Mouse (Mus musculus) 3134 (cell line): Measurements from ENCODE around the gene Rtn1.

ENCODE experiments used
- DNase-seq: peaks from one replicate; pipeline ENCODE4 v3.0.0-alpha.2; 2011; ENCODE audit warnings: low spot score; ENCODE audit not compliant: insufficient read length; ENCODE audit errors: extremely low read depth

Gene Rtn1

GRCm38 (mm10) chr12:72374823-72375225, 34.0 kb downstream of the Rtn1 start:
- DNase-seq: no peak

- no peak for DNase-seq
Observed at GRCm38 (mm10) chr12:72373916-72374615, 34.8 kb downstream of the Rtn1 start.

GRCm38 (mm10) chr12:72370081-72370480, 38.8 kb downstream of the Rtn1 start:
- no peak for DNase-seq

- no peak for DNase-seq
Observed at GRCm38 (mm10) chr12:72366763-72367162, 42.1 kb downstream of the Rtn1 start.

GRCm38 (mm10) chr12:72366104-72366437, 42.8 kb downstream of the Rtn1 start:
- DNase-seq: no peak

GRCm38 (mm10) chr12:72365231-72366103, 43.4 kb downstream of the Rtn1 start:
- DNase-seq: no peak

GRCm38 (mm10) chr12:72364543-72364942, 44.3 kb downstream of the Rtn1 start:
- no peak for DNase-seq

- DNase-seq: no peak
Observed at GRCm38 (mm10) chr12:72361701-72362354, 47.0 kb downstream of the Rtn1 start.

- no peak for DNase-seq
Observed at GRCm38 (mm10) chr12:72360926-72361615, 47.8 kb downstream of the Rtn1 start.

GRCm38 (mm10) chr12:72359903-72360302, 49.0 kb downstream of the Rtn1 start:
- no peak for DNase-seq

GRCm38 (mm10) chr12:72357667-72358420, 51.0 kb downstream of the Rtn1 start:
- DNase-seq: no peak

GRCm38 (mm10) chr12:72354241-72354640, 54.6 kb downstream of the Rtn1 start:
- no peak for DNase-seq

GRCm38 (mm10) chr12:72353506-72353905, 55.3 kb downstream of the Rtn1 start:
- no peak for DNase-seq

GRCm38 (mm10) chr12:72348508-72348907, 60.3 kb downstream of the Rtn1 start:
- DNase-seq: no peak

- no peak for DNase-seq
Observed at GRCm38 (mm10) chr12:72347184-72347583, 61.7 kb downstream of the Rtn1 start.

- no peak for DNase-seq
Observed at GRCm38 (mm10) chr12:72343639-72344038, 65.2 kb downstream of the Rtn1 start.

GRCm38 (mm10) chr12:72336009-72336408, 72.8 kb downstream of the Rtn1 start:
- no peak for DNase-seq

GRCm38 (mm10) chr12:72332488-72333013, 76.3 kb downstream of the Rtn1 start:
- no peak for DNase-seq

GRCm38 (mm10) chr12:72331912-72332487, 76.9 kb downstream of the Rtn1 start:
- DNase-seq: no peak

- no peak for DNase-seq
Observed at GRCm38 (mm10) chr12:72326087-72326486, 82.8 kb downstream of the Rtn1 start.
